Mouse (Mus musculus): ENCODE data around the gene Siglec1.
"Not testable (repeated sequence)": the region's sequence is repeated elsewhere in the genome, so short reads cannot be mapped to it uniquely, and the experiment has no call there.

The Siglec1 gene

DNA sequence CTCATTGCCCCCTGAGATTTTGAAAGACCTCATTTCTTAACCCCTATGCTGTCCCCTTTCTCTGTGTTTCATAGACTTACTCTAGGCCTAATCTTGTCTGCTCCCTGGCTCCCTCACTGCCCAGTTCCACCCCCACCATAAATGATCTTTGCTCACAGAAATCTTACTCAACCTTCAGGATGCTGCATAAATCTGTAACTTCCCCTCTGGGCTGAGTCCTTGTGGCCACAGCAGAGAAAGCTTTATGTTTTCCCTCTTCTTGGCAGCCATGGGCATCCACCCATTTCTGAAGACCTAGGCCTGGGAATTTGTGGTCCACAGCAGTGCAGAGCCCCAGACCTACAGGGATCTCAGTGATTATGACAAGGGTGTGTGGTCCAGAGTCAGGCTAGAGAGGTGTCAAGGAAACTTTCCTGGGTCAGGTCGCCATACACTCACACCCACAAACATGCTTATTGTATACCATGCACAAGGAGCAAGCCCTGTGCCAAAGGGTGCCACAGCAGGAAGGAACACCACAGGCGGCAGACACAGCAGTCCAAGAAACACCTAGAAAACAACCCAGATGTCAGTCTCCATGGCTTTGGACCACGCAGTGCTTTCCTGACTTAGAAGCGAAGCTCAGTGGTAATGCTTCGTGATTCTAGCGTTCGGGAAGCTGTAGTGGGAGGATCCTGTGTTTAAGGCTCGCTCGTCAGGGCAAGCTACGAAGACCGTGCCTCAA lies at the start of gene Siglec1:
Siglec1 (minus strand) TSS at position 99 of the 724 bp plus-strand sequence.
- DNase-seq, result no peak

DNA sequence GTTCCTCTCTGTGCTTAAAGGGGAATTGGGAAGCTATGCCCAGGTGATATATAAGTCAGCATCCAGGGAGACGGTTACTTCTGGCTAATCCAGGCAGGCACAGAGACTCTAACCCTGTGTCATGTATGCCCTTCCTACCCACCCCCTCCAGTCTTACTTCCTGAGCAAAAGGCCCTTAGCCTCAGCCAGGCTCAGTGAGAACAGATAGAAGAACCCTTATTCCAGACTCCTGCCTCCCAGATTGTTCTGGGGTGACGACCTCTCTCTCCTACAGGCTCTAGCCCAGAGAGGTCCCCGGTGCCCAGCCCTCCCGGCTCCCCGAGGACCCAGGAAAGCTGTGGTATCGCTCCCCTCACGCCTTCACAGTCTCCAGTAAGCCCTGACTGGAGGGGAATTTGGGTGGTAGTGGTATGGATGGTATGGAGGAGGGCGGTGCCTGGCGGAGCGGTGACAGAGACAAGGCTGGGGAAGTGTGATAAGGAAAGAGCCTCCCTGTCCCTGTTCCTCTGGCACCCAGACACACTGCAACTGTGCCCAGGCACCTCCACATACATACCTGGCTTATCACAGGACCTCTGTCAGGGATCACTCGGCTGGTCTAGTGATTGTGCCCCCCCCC lies 49.1 kb upstream of the Siglec1 start:
- DNase-seq, result no peak

DNA sequence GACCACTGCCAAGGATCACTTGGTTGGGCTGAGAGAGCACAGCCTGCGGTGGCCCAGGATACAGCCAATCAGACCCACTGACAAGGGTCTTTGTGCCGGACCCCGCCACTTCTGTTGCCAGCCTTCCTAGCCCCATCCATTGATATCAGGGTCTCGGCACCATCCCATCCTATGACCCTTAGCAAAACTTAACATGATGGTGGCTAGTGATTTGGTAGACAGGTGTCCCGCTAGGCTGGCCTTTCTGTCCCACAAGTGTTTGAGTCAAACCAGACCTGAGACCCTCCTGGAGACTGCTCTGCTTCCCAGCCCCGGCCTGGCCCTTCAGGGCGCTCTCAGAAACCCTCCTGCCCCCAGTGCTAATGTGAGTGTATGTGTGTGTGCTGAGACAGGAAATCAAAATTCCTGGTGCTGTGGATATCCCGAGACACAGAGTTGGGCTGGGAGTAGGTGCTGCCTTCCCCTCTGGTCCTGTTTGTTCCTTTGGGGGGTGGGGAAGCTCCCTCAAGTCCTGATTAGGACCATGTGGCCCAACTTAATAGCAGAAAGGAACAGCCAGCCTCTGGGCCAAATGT lies 48.3 kb upstream of the Siglec1 start:
- no peak for DNase-seq

DNA sequence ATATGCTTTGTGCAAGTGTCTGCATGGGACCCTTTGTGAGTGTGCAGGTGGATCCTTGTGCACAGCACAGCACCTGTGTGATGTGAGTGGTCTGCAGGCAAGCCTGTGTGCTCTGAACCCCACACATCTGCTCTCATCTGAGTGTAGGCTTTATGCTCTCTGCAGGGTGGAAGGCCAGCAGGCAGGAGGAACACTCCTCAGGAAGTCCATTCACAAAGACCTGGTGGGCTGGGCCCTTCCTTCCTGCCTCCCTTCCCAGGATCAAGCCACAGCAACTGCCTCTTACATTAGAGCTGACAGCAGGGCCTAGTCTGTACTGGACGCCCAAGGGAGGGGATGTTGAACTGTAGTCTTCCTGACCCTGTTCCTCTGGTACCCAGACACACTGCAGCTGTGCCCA lies 47.8 kb upstream of the Siglec1 start:
- DNase-seq, result no peak

DNA sequence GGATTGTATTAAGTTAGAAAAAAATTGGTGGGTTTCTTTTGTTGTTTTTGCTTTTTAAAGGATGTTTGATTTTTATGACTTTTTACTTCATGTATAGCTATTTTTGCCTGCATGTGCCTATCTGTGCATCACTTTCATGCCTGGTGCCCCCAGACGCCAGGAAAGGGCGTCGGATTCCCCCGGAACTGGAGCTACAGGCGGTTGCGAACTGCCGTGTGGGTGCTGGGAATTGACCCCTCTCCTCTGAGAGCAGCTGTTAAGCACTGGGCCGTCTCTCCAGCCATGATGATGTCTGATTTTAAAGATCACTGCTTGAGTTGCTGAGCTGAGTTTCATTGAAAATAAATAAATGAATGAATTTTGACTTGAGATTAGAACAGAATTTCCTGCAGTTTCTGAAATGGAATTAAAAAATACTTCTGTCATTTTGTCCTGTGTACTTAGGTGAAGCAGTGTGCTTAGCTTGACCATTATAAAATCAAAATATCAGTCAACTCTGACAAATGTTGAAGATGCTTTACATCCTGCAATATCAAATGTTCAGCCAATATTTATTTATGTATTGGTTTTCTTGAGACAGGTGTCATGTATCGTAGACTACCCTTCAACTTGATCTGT lies 46.5 kb upstream of the Siglec1 start, which contains the start of gene Gm11037:
Gm11037 (plus strand) TSS at position 568 of the 618 bp plus-strand sequence.
- no peak for DNase-seq

DNA sequence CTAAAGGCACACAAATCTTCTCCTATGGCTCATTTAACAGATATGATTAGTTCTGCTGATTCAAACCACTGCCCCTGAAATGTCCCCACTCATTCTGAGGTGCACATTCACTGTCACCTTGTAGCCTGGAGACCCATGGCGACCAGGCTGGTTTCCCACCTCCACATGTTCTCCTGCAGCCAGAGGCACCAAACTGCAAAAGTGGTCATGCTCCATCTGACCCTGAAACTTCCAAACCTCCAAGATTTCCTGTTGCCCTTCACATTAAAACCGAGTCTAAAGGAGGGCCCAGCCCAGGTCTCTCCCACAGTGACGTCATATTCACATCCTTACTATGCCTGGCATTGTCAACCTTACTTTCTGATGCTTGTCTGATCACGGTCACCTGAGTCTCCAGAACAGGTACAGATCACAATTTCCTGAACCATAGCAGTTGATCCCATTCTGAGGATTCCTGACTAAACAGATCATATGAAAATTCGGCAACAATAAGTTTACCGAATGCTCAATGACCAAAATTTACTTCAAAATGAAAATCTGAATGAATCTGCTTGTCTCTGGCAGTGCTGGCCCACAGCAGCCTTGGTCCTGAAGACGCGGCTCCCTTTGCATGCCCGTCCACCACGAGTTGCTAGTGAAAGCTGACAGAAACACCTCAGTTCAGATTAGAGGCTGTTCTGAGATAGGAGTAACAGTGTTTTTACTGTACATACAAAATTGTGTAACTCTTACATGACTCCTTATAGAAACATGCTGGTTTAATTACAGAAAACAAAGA lies 45.7 kb upstream of the Siglec1 start:
- DNase-seq, result no peak

DNA sequence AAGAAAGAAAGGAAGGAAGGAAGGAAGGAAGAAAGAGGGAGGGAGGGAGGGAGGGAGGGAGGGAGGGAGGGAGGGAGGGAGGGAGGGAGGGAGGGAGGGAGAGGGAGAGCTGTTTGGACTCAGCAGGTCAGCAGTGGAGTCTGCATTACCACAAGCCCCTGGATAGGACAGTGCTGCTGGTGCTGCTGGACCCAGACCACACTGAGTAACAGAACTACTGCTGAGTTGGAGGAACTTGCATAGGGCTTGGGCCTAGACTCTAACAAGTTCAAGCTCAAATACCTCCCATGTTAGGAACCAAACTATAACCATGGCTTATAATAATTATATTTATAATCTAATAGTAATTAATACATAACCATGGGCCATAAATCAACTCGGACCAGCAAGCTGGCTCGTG lies 44.3 kb upstream of the Siglec1 start:
- no peak for DNase-seq

DNA sequence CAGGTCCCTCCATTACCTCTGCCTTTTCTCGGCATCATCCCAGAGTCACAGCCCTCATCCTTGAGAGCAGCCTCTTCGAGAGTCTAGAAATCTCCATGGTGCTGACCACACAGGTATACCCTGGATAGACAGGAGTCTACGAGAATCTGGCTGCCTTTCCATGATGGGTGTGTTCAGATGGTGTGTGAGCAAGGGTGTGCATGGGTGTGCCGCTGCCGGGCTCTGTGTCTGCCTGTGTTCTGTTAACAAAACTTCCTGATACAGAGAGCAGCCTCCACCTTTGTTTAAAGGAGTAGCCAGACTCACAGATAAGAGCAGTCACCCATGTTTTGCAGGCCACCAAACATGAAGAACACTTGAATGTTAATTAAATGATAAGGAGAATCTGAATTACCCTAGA lies 43.3 kb upstream of the Siglec1 start:
- DNase-seq, result no peak

DNA sequence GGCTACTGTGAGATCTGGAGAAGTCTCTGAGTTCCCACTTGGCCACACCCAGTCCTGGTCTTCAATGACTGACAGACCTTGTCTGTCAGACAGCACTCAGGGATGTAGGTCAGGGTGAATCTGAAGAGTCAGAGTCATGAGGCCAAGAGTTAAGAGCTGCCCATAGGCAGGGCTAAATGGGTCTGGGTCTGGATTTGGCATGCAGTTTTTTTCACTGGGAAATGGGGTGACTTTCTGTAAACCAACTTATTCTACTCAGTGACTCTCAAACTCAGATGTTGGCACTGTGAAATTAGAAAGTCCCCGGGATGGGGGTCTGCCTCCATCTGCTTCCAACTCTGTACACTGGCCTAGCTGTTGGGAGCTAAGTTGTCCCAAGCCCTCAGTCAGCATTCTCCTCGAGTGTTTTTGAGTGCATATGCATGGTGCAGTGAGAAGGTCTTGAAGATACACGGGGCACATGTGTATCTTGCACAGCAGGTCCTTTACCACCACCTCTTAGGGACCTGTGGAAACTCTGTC lies 42.1 kb upstream of the Siglec1 start:
- no peak for DNase-seq

DNA sequence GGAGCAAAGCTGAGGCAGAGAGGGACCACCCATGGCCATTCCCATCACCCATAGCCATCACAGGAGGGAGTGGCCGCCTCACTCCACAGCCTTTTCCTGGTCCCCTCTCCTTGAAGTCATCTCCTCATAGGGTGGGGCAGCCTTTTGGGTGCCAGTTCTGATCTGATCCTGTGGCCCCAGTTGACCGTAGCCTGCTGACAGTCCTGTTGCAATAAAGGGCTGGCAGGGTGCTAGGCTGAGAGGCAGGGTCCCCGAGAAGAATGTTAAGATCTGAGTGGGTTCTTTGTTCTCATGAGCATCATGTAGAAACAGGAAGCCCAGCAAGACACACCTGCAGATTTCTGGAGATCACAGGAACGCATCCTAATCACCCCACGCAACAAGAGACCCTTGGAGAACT lies 41.6 kb upstream of the Siglec1 start:
- no peak for DNase-seq

DNA sequence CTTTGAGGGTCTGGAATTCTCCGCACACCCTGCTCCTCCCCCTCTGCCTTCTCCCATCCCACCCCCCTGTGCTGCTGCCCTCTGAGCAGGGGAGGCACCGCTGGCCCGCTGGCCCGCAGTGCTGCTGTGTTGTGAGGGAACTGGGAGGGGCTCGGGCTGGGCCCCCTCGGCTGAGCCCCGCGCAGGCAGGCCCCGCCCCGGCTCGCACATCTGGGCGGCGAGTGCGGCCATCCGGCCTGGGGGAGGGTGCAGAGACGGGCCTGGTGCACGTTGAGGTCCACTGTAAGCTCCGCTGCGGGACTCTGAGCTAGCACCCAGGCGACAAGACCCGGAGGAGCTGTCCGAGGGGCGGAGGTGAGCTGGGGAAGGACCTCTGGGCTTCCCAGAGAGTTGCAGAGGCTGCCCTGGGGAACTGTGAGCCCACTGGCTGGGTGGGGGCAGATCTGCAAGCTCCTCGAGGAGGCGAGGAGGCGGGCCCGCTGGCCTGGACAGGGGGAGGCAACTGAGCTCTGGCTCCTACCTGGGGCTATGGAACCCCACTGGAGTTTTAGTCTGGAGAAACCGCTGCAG lies 40.7 kb upstream of the Siglec1 start, which contains the start of gene Hspa12b:
Hspa12b (plus strand) TSS at position 120 of the 570 bp plus-strand sequence.
- no peak for DNase-seq

DNA sequence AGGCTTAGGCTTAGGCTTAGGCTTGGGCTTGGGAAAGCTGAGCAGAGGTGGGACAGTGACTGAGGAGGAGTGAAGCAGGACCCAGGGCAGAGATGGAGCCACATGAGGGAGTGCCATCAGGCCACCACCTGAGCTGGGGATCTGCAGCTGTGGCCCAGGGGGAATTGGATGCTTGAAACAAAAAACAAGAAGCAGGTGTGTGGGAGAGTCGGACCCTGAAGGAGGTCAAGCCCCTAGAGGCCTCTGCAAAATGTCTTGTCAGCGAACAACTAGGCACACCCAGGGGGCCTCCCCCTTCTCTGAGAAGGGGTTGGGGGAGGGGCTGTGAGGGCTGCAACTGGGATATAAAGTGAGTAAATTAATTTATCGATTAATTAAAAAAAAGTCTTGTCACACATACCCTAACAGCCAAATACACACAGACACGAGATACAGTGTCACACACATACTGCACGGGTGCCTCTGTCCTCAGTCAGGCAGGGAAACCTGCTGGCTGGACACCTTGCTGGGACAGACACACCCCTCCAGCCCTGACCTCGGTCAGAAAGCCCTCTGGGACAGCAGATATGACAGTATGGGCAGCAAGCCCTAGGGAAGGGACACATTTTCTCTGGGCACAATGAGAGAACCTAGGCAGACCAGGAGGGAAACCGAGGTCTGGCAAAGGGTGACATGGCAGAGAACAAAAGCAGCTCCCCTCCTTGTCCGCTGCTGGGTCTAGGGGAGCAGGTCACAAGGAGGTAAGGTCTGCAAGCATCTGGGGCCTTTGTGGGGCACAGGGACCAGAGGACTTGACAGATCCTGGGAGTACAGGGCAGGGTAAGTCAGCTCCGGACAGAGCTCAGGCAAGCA lies 39.6 kb upstream of the Siglec1 start:
- DNase-seq, result no peak

DNA sequence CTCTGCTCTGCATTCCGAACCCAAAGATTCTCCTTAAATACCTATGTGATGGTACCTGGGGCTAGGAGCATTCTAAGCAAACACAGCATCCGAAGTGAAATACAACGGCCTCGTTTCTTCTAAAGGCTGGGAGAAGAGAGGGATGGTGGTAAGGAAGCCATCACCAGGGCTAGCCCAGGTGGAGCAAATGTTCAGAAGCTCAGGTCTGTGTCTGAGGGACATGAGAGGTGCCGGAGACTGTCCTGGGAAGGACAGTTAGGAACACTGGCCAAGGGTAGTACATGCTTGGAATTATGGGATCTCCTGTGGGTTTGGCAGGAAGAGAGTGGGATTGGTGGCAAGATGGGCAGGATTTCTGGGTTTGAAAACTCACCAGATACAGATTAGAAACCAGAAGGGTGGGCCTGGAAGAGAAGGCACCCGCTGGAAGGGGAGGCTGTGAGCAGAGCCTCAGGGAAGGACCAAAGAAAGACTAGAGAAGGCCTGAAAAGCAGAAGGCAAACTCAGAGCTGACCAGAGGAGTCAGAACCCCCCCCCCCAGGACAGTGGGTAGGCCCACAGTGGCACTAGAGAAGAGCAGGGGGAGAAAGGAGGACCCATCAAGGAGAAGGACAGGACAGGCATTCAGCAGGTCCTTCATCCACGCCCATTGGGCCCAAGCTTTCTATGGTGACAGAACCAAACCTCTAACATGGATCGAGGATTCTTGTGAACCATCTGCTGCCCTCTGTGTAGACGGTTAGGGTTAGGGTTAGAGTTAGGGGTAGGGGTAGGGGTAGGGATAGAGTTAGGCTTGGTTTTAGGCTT lies 38.8 kb upstream of the Siglec1 start:
- DNase-seq, result no peak

DNA sequence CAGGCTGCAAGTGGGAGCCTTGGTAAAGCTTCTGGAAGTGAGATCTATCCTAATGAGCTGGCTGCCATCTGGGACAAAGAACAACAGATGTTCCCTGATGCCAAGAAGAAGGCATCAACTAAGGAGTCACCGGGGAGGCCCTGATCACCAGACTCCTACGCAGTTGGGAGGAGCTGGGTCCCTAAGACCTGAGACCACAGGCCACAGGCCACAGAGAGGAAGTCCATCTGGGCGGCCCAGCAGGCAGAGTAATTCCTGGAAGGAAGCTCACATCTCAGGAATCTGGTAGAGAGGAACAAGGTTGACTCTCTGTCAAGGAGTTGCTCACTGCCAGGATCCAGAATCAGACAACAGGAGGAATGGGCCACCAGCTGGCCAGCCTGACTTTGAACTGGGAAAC lies 37.6 kb upstream of the Siglec1 start:
- no peak for DNase-seq

DNA sequence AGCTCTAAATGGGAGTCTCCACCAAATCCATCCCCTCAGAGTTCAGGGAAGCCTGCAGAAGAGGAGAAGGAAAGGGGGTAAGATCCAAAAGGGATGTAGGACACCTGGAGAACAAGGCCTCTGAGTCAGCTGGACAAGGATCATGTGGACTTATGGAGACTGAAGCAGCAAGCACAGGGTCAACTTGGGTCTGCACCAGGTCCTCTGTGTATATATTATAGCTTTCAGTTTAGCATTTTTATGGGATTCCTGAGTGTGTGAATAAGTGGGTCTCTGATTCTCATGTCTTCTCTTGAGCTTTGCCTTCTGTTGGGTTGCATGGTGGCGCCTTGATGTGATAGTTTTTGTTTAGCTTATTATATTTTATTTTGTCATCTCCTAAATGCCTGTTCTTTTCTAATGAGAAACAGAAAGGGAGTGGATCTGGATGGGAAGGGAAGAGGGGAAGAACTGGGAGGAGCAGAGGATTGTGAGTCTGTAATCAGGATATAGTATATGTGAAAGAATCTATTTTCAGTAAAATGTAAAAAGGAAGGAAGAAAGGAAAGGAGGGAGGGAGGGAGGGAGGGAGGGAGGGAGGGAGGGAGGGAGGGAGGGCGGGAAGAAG lies 32.5 kb upstream of the Siglec1 start:
- no peak for DNase-seq

DNA sequence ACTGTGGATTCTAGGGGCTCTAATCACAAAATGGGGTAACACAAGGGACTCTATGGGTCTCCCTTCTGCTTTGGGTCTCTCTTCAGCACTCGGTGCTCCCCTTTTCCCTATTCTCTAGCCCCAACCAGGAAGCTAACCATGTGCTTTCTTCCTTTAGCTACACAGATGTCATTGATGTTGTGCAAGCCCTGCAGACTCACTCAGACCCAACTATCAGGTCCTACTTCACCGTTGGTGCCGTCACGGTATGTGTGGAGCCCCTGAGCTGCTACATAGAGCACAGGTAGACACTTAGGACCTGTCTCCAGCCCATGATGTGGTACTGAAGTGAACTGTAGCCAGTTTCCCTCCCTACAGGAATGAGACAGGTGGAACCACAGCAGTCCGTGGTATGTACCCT lies 19.4 kb upstream of the Siglec1 start:
- DNase-seq, result no peak

DNA sequence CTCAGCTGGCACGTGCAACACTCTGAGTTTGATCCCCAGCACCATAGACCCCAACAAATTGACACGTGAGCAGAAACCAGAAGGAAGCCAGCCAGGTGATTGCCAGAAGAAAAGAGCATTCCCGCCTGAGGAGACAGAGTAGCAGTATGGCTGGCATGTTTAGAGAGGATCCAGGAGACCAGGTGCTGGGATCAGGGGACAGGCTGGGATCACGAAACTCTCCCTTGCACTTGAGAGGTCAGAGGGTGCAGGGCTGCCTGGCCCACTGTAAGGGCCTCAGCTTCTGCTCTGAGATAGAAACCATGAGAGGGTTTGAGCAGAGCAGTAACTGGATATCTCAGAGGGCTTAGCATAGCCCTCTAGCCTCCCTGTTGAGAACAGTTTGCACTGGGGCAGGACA lies 18.5 kb upstream of the Siglec1 start:
- DNase-seq, result not testable (repeated sequence)

DNA sequence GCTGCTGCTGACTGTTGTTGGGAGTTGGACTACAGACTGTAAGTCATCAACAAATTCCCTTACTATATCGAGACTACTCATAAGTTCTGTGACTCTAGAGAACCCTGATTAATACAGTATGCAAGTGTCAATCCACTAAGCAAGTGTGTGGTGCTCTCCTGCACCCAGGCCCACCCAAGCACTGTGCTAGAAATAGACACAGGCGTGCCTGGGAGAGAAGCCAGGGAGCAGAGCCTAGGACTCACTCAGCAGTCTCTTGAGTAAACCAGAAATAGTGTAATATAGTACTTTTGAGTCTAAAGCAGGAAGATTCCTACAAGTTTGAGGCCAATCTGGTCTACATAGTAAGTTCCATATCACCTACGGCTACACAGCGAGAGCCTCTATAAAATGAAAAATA lies 17.5 kb upstream of the Siglec1 start:
- DNase-seq, result peak; percentile 50

DNA sequence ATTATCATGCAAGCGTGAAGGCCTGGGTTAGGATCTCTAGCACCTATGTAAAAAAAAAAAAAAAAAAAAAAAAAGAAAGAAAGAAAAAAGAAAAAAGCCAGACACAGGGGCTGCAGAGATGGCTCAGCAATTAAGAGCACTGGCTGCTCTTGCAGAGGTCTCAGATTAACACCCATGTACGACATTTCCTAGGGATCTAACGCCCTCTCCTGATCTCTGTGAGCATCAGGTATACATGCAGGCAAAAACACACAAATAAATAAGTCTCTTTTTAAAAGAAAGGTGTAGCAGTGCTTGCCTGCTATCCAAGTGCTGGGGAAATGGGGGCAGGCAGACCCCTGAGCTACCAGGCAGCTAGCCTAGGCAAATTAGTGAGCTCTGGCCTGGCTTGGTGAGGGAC lies 15.0 kb upstream of the Siglec1 start:
- no peak for DNase-seq

DNA sequence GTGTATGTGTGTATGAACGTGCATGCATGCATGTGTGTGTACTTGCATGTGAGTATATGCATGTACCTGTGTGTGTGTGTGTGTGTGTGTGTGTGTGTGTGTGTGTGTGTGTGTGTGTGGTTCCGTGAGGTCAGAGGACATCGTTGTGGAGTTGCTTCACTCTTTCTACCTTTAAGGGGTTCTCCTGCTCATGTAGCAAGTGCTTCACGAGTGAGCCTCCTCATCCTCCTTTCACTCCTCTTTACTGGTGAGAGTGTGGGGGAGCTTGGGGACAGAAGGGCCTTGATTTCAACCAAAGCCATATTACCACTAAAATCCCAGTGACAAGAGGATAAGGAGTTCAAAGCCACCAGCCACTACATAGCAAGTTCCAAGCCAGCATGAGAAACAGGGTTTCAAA lies 10.5 kb upstream of the Siglec1 start:
- no peak for DNase-seq
